Mouse (Mus musculus): ENCODE data around the gene Ciita. TPM values are rescaled to one million over a fixed set of nuclear protein-coding genes. Genes with fewer than 3 reads are reported as not detected.

The Ciita gene
- polyA plus RNA-seq, 1 experiment from 2014 or later = 0.16 TPM

GRCm38 (mm10) chr16:10534567-10534966 is 54.7 kb downstream of the Ciita start:
- no peaks in the 10 kb centered on the region for H3K27me3 ChIP-seq (ENCODE audit: control insufficient read depth, insufficient read depth, low read length)
- H3K9ac ChIP-seq (ENCODE audit: low read length) = no peak overlapping the region
- no peak for TF ChIP-seq CTCF (IDR thresholded peaks at IDR 0.05; ENCODE audit: low read depth)
- no peak for TF ChIP-seq EP300 (optimal IDR thresholded peaks at IDR 0.05)
- no peaks in the 10 kb centered on the region for H3K9me3 ChIP-seq (ENCODE audit: control insufficient read depth, low read length)
- peaks cover under 1% of the 10 kb centered on the region; the same call in 1 of the 2 replicates for H3K4me1 ChIP-seq (replicated peaks; ENCODE audit: control insufficient read depth, insufficient read depth)
- no peak overlapping the region for H3K27ac ChIP-seq (replicated peaks)
- DNase-seq (ENCODE audit: low spot score) = no peak
- 71% methylated on average over 7 of the region's 7 CpGs for WGBS
- ATAC-seq (ENCODE audit: low FRiP score, low TSS enrichment) = no peak
- H3K4me3 ChIP-seq (ENCODE audit: low read depth, low read length) = no peak overlapping the region
- peaks cover 7% of the 10 kb centered on the region; the same call in 1 of the 2 replicates for H3K36me3 ChIP-seq (ENCODE audit: control insufficient read depth, insufficient read depth, low read length)
- H3K4me2 ChIP-seq (replicated peaks; ENCODE audit: low read depth) = no peak overlapping the region

DNA sequence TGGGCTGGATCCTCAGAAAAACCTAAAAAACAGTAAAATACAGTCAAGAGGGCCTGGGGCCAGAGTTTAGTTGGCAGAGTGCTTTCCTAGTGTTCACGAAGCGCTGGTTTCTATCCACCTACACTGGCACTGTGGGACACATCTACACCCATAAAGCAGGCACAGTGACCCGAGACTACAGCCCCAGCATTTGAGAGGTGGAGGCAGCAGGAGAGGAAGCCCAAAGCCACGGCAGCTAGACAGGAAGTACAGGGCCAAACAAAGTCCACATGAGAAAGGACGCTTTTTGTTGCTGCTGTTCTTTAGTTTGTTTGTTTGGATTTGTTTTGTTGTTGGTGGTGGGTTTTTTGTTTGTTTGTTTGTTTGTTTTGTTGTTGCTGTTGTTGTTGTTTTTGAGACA is 56.5 kb downstream of the Ciita start:
- no peak overlapping the region for H3K4me3 ChIP-seq (ENCODE audit: low read depth, low read length)
- H3K36me3 ChIP-seq (ENCODE audit: control insufficient read depth, insufficient read depth, low read length) = no peaks in the 10 kb centered on the region; the same call in 1 of the 2 replicates
- no peak for TF ChIP-seq EP300 (optimal IDR thresholded peaks at IDR 0.05)
- no peak for TF ChIP-seq CTCF (IDR thresholded peaks at IDR 0.05; ENCODE audit: low read depth)
- H3K9ac ChIP-seq (ENCODE audit: low read length) = no peak overlapping the region
- ATAC-seq (ENCODE audit: low FRiP score, low TSS enrichment) = no peak
- H3K4me2 ChIP-seq (replicated peaks; ENCODE audit: low read depth) = no peak overlapping the region
- H3K9me3 ChIP-seq (ENCODE audit: control insufficient read depth, low read length) = no peaks in the 10 kb centered on the region
- no peak overlapping the region for H3K27ac ChIP-seq (replicated peaks)
- no peak for DNase-seq (ENCODE audit: low spot score)
- 74% methylated on average over 5 of the region's 5 CpGs for WGBS
- H3K4me1 ChIP-seq (replicated peaks; ENCODE audit: control insufficient read depth, insufficient read depth) = peaks cover 12% of the 10 kb centered on the region
- no peaks in the 10 kb centered on the region for H3K27me3 ChIP-seq (ENCODE audit: control insufficient read depth, insufficient read depth, low read length)

DNA sequence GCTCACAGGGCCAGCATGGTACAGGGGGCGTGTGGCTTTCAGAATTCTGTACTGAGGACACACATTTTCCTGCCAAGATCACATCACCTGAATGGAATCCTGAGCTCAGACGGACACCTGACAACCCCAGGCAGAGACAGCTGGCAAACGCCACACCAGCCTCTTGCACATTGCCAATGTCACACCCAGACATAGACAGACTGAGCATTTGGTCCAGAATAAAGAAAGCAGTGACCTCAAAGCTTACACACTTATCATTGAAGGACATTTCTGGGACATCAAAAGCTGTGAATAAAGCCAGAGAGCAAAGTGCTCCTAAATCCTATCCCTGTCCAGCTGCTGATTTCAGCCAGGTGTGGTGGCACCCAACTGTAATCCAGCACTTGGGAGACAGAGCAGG is 57.1 kb downstream of the Ciita start:
- WGBS = 70% methylated on average over 3 of the region's 3 CpGs
- no peak for ATAC-seq (ENCODE audit: low FRiP score, low TSS enrichment)
- TF ChIP-seq EP300 (optimal IDR thresholded peaks at IDR 0.05) = no peak
- no peak for TF ChIP-seq CTCF (IDR thresholded peaks at IDR 0.05; ENCODE audit: low read depth)

GRCm38 (mm10) chr16:10540763-10541597 is 61.1 kb downstream of the Ciita start:
- no peaks in the 10 kb centered on the region for H3K27me3 ChIP-seq (ENCODE audit: control insufficient read depth, insufficient read depth, low read length)
- 49% methylated on average over 16 of the region's 16 CpGs for WGBS
- peaks cover 12% of the 10 kb centered on the region for H3K4me1 ChIP-seq (replicated peaks; ENCODE audit: control insufficient read depth, insufficient read depth)
- peak; percentile 26 for DNase-seq (ENCODE audit: low spot score)
- peak overlapping the region; percentile 86; the same call in 1 of the 2 replicates for H3K27ac ChIP-seq (replicated peaks)
- no peak for ATAC-seq (ENCODE audit: low FRiP score, low TSS enrichment)
- peak overlapping the region; percentile 94 for H3K4me3 ChIP-seq (ENCODE audit: low read depth, low read length)
- TF ChIP-seq CTCF (IDR thresholded peaks at IDR 0.05; ENCODE audit: low read depth) (no peak; the same call in 1 of the 2 replicates), EP300 (optimal IDR thresholded peaks at IDR 0.05) (no peak)
- H3K36me3 ChIP-seq (ENCODE audit: control insufficient read depth, insufficient read depth, low read length) = no peaks in the 10 kb centered on the region
- H3K9me3 ChIP-seq (ENCODE audit: control insufficient read depth, low read length) = no peaks in the 10 kb centered on the region
- peak overlapping the region; percentile 88 for H3K9ac ChIP-seq (ENCODE audit: low read length)
- H3K4me2 ChIP-seq (replicated peaks; ENCODE audit: low read depth) = peak overlapping the region; percentile 99

More for the DNA sequence above, 57.1 kb downstream of the Ciita start:
- no peak overlapping the region for H3K4me2 ChIP-seq (replicated peaks; ENCODE audit: low read depth)
- H3K36me3 ChIP-seq (ENCODE audit: control insufficient read depth, insufficient read depth, low read length) = no peaks in the 10 kb centered on the region; the same call in 1 of the 2 replicates
- no peak for DNase-seq (ENCODE audit: low spot score)
- no peak overlapping the region for H3K27ac ChIP-seq (replicated peaks)
- H3K9me3 ChIP-seq (ENCODE audit: control insufficient read depth, low read length) = no peaks in the 10 kb centered on the region
- peaks cover 12% of the 10 kb centered on the region for H3K4me1 ChIP-seq (replicated peaks; ENCODE audit: control insufficient read depth, insufficient read depth)
- H3K9ac ChIP-seq (ENCODE audit: low read length) = no peak overlapping the region
- no peak overlapping the region for H3K4me3 ChIP-seq (ENCODE audit: low read depth, low read length)
- no peaks in the 10 kb centered on the region for H3K27me3 ChIP-seq (ENCODE audit: control insufficient read depth, insufficient read depth, low read length)

GRCm38 (mm10) chr16:10541598-10541930 is 61.7 kb downstream of the Ciita start:
- Histone ChIP-seq H3K4me2 (replicated peaks; ENCODE audit: low read depth) (peak overlapping the region; percentile 99), H3K4me3 (ENCODE audit: low read depth, low read length) (peak overlapping the region; percentile 94), H3K4me1 (replicated peaks; ENCODE audit: control insufficient read depth, insufficient read depth) (peaks cover 17% of the 10 kb centered on the region), H3K9ac (ENCODE audit: low read length) (peak overlapping the region; percentile 88), H3K27me3 (ENCODE audit: control insufficient read depth, insufficient read depth, low read length) (no peaks in the 10 kb centered on the region), H3K9me3 (ENCODE audit: control insufficient read depth, low read length) (no peaks in the 10 kb centered on the region), H3K27ac (replicated peaks) (peak overlapping the region; percentile 86), H3K36me3 (ENCODE audit: control insufficient read depth, insufficient read depth, low read length) (no peaks in the 10 kb centered on the region)
- ATAC-seq (ENCODE audit: low FRiP score, low TSS enrichment) (no peak), DNase-seq (ENCODE audit: low spot score) (peak; percentile 33)
- TF ChIP-seq CTCF (IDR thresholded peaks at IDR 0.05; ENCODE audit: low read depth) (no peak), EP300 (optimal IDR thresholded peaks at IDR 0.05) (no peak)
- 9% methylated on average over 7 of the region's 7 CpGs for WGBS

GRCm38 (mm10) chr16:10542266-10542665 is 62.4 kb downstream of the Ciita start:
- H3K27ac ChIP-seq (replicated peaks) = peak overlapping the region; percentile 86
- H3K4me1 ChIP-seq (replicated peaks; ENCODE audit: control insufficient read depth, insufficient read depth) = peaks cover 17% of the 10 kb centered on the region
- WGBS = 4% methylated on average over 22 of the region's 22 CpGs
- peak overlapping the region; percentile 99 for H3K4me2 ChIP-seq (replicated peaks; ENCODE audit: low read depth)
- no peak for ATAC-seq (ENCODE audit: low FRiP score, low TSS enrichment)
- peak overlapping the region; percentile 94 for H3K4me3 ChIP-seq (ENCODE audit: low read depth, low read length)
- H3K36me3 ChIP-seq (ENCODE audit: control insufficient read depth, insufficient read depth, low read length) = no peaks in the 10 kb centered on the region
- no peak for TF ChIP-seq EP300 (optimal IDR thresholded peaks at IDR 0.05)
- H3K27me3 ChIP-seq (ENCODE audit: control insufficient read depth, insufficient read depth, low read length) = no peaks in the 10 kb centered on the region
- peak overlapping the region; percentile 88 for H3K9ac ChIP-seq (ENCODE audit: low read length)
- no peaks in the 10 kb centered on the region for H3K9me3 ChIP-seq (ENCODE audit: control insufficient read depth, low read length)
- DNase-seq (ENCODE audit: low spot score) = no peak

Measured in stomach, postnatal 0 days (tissue).